Mouse (Mus musculus): ENCODE measurements around the gene Ech1.

DNA sequence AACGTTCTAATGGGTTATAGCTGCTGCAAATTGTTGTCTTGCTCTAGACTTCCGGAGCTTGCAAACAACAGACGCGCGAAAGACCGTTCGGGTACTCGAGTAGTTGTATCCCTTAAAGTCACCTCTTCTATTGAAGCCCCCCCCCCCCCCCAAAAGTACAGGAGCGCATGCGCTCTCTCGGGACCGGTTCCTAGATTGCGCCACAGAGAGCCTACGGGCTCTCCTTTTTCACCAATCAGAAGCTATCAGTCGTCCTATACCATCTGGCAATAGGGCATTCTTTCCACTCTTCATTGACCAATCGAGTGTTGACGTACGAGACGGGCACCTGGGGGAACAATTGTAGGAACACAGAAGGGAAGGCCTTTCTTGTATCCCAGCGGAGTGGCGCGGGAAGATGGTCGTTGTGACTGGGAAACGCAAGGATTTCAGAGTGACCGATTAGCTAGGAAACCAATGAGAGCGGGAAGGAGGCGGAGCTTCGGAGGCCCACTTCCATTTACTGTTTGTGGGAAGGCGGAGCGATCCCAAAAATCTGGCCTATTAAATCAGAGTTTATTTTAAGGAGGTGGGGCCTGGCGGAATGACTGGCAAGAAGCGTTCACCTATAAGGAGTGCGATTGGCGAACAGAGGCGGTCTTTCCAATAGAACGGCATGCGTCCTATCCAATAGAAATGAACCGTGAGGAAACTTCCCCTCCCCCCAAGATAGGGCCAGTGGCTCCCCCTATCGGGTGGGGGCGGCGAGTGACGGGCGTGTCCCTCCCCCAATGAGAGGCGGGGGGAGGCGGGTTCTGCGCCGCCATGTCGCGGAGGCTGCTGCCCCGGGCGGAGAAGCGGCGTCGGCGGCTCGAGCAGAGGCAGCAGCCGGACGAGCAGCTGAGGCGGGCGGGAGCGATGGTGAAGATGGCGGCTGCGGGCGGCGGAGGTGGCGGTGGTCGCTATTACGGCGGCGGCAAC is 14.6 kb upstream of the Ech1 start:
- no peak for TF ChIP-seq ZC3H11A (IDR thresholded peaks at IDR 0.05; ENCODE audit: borderline replicate concordance, low read depth, low read length)
- TF ChIP-seq HCFC1 (IDR thresholded peaks at IDR 0.05; ENCODE audit: borderline replicate concordance, insufficient read depth, low read length): peak; percentile 14; the same call in 1 of the 2 replicates
- 0 out of 2 replicates have a peak, but pooled peaks have one; percentile 1 for TF ChIP-seq MAFK (IDR thresholded peaks at IDR 0.05; ENCODE audit: insufficient read depth, low read depth, low read length)
- peak; percentile 95 for TF ChIP-seq CHD2 (IDR thresholded peaks at IDR 0.05; ENCODE audit: low read depth, low read length)
- no peak for TF ChIP-seq ZNF384 (IDR thresholded peaks at IDR 0.05; ENCODE audit: low read depth, low read length)

All from ES-E14 (cell line).